Mouse (Mus musculus) lung, postnatal 10 days (tissue): ENCODE results near the gene Gk.
A peak's percentile ranks its signal among the peaks of the same experiment; 100 is the strongest.

Source experiments
- DNase-seq: peaks from one replicate; pipeline ENCODE4 v3.0.0; 2021

Gk gene

DNA sequence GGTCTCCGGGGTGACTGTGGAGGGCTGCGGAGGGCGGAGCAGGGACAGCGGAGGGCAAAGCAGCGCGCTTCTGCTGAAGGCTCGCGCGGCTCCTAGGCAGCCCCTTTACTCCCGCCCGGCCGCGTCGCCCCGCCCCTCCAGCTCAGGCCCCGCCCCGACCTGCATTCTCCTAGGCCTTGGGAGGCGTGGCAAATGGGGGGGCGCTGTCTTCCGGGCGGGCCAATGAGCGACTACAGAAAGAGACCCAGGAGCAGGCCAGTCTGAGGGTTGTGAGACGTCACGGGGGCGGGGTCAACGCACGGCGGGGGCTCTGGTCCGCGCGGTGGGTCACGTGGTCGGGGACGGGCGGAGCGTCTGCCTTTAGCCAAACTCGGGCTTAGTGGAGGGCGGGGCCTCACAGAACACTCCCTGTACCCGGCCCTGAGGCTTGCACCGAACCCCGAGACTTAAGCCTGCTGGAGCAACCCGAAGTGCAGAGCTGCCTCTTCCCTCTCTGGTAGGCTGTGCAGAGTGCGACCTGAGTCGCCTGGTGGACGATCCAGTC is at the start of gene Gk:
Gk (minus strand) TSS at position 276 of the 544 bp plus-strand sequence.
- DNase-seq, result peak; percentile 98

DNA sequence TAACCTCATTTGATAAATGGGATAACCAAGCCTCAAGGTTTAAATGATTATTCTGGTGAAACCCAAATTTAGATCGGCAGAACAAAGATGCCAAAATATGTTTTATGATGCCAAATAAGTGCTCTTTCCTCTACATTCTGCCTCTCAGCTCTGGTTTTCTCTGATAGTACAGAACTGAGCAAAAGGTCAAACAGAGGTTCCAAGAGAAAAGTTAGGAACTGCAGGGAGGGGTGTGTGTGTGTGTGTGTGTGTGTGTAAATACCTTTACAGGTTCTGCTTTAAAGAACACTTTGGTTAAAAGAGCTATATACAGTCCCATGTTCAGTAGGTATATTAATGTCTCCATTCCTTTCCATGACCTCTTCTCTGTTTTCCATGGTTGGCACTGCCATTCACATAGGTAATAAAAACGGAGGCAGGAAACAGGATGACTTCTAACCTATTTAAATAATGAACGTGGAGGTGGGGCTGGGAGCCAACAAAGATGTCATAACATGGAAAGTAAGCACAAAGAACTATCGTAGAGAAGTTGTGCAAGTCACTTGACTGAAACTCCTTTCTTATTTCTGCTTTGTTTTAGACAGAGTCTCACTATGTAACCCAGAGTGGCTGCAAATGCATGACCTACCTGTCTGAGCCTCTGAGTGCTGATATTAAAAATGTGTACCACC is 28.2 kb upstream of the Gk start:
- DNase-seq, result peak; percentile 3

DNA sequence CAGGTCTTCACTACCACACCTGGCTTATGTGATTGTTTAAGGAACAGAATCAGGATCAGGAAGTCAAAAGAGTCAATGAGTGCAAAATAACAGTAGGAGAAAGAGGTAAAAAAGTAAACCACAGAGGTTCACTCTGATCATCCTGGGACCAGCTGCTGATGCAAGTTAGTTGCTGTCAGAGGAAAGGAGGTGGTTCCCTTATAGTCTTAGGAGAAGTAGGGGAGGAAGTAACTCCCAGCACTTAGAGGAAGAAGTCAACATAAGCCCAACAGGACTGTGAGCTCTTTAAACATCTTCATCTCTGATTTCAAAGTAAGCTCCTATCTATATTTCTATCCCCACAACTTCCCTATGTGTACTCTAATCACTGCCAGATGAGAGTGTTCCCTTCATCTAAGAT is 26.4 kb upstream of the Gk start:
- DNase-seq, result no peak

DNA sequence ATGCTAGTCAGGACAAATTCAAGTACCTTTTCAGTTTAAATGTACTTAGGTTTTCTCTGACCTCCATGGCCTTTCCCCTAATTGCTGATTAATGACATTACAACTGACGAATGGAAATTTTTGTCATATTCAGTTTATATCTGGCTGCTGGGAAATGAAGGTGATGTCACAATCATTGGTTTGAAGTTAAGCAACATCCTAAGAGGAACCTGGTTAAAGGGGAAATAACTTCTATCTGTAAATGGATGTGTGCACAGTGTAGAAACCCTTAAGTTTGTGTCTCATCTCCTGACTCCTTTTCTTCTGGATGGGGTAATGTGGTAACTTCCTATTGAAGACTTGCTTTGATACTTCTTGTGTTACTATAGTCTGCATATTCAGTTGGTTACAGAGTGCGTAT is 20.8 kb upstream of the Gk start:
- DNase-seq, result no peak

DNA sequence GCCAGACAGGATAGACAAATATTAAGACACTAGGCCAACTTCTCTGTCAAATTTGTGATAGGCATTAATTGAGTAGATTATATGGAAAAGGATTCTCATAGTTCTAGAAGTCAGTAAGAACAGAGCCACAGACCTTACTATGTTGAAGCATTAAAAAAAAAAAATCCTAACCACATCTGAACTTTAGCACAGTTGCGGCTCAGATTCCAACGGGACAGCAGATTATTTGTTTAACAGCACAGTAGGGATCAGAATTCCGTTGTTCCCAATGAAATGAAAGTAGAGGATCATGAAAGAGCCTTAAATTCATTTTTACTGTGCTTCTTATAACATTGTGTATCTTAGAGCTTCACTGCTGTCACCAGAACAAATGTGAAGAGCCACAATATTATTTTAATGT is 1.7 kb upstream of the Gk start:
- DNase-seq, result no peak

DNA sequence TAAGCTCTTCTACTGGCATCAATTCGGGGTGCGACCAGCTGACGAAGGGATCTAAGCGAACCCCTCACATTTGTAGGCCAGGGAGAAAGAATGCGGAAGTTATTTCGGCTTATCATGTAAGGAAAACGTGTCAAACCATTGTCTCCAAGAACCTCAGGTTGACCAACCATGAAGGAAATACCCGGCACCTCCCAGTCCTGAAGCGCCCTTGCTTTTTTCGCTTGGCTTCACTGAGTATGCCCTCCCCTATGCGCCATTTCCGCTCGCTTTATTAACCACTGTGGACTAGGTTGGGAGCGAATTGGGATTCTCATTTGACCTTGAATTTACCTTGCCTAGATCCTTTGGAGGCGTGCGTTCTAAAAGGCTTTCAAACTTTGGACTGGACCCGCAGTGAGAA is 522 bp upstream of the Gk start:
- DNase-seq, result peak; percentile 58

DNA sequence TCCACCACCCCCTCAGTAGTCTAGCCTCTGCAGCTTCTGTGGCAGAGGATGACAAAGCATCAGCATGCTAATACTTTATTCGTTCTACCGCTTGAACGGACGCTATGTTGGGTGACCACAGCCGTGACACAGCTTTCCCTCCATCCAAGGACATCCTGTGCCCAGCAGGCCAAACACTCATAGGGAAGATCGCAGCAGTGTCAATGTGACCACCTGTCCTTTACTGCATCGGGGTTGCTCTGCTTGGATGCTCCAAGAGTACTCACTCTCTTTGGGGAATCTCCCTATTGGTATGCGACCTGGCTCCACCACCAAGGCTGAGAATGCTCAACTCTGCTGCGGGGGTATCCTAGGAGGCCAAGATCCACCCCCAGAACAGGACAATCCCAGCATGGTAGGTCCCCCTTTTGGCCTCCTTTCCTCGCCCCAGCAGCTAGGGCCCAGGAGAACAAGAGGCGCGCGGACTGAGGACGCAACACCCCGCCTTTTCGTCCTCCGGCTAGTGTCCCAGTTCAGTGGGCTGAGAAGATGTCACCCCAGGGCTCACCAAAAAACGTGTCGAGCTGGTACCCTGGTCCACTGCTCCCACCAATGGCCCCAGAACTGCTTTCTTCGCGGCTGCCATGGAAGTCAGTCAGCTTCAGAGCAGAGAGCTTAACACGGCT is 608 bp downstream of the Gk start:
- DNase-seq, result no peak

DNA sequence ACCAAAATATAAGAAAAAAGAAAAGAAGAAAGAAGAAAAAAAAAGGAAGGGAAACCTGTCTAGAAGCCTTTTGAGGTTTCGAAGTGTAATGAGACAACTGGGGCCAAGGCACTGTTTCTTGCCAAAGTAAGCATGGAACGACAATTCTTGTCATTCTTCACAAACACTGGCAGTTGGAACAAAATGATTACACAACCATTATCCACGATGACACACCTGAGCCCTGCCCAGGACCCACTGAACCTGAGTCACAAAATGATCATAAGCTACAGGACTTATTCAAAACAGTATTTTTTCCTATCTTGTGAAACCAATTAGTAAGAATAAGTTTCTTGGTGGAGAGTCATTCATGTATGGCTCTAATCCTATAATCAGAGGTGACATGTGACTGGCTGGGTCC is 5.3 kb downstream of the Gk start:
- no peak for DNase-seq

DNA sequence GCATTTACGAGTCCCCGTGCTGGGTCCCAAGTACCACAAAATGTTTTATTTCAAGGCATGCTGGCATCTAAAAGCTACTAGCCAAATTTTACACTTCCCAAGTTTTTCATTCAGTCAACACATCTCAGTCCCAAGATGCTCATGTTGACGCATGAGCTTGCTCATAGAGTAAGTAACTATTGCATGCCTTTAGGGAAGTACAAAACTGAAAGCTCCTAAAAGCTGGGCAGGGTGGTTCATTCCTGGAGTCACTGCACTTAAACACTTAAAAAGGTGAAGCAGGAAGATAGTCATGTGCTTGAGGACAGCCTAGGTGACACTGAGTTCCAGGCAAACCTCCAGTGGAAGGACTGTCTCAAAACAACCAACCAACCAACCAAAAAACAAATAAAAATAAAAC is 5.9 kb downstream of the Gk start:
- no peak for DNase-seq

DNA sequence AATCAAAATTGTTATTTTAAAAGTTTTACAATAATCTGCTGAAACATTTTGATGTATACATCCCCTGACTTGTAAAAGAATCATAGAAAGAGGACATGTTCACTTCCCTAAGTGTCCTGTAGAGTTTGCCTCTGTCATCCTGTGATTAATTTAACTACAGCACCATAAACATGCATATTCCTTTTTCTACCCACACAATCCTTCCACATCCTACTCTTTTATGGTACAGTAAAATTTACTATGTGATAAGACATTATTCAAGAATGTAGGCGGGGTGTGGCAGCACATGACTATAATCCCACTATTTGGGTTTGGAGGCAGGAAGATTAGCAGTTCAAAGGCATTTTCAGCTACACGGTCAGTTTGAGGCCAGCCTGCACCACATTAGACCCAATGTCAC is 8.0 kb downstream of the Gk start:
- DNase-seq, result no peak

DNA sequence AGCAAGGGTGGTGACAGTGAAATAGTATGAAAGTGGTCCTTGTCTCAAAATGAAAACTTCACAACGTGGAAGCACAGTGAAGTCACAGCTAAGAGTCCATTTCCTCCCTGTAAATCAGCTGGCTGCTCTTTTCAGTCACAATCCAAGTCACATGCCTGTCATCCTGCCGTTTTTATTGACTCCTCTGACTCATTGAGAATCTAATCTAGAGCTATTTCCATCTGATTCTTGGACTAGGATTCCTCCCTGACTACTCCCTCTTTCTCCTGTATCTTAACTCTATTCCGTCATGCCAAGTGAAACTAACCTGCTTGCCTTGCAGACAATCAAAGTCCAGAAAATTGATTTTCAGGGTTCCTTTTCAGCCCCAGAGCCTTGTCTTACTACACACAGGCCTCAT is 20.6 kb downstream of the Gk start:
- no peak for DNase-seq

DNA sequence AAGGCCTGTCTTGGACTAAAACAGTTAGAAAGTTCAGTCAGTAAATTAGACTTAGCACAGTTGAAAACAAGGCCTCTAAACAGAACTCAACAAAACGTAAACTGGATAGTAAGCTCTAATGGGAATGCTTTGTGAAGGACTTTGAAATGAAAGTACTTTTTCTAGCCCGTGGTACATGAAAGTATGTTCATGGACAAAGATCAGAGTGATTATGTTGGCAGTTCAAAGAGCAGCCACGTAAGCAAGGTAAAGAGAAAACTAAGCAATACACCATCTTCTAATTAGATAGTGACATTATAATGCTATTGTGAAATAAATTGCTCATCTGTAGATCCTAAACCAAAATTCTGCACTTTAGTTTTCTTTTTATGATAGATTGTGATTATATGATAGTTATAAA is 32.8 kb downstream of the Gk start:
- DNase-seq, result no peak

DNA sequence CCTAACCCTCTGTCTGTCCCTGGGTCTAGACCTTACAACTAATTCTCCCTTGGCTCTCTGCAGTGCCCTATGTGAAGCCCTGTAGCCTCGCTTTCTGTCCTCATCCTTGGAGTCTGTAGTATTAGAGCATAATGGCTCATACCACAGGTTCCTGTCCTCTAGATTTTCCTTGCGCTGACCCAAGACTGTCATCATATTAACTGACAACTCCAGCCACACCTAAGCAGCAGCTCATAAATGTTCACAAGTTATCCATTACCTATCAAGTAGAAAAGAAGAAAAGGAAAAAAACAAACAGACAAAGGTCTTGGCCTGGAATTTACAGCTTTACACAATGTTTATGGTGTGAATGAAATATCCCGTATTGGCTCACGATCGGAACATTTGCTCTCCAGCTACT is 43.4 kb downstream of the Gk start:
- no peak for DNase-seq

DNA sequence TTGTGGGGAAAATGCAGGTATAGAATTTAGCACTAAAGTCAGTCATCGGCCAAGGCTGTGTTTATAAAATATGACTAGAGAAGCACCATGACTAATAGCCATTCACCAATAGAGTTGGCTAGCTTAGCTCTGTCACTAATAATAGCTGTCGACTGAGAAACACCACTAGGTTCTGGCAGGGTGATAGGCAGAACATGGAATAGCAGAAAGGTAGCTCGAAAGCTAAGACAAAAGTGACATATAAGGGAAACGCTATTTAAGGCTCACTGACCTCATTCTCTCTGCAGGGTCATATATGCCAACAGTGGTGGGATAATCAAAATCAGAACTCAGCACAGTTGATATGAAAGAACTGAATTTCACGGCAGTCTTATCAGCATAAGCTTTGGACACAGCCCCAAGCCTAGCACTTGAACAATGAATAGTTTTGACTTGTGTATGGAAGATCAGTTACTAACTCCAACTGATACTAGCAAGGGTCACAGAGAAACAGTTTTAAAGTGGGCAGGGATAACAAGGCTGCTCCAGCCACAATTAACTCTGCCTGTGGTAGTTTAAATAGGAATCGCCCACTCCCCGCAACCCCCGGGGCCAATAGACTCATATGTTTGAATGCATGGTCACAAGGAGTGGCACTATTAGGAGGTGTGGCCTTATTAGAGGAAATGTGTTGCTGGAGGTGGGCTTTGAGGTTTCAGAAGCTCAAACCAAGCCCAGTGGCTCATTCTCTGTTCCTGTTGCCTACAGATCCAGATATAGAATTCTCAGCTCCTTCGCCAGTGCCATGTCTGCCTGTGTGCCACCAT is 45.3 kb downstream of the Gk start:
- no peak for DNase-seq

DNA sequence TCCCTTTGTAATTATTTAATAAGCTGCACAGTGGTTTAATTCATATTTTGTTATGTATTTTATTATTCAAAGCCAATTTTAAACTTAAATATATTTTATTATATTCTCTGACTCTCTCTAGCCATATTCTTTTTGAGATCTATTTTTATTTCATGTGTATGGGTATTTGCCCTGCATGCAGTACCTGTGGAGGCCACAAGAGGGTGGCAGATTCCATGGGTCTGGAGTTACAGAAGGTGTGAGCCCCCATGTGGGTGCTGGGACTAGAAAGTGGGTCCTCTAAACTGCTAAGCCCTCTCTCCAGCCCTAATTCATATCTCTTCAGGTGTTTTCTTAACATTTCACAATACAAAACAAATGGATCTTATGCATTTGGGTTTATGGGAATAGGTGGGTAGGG is 55.4 kb downstream of the Gk start:
- DNase-seq, result peak; percentile 4

DNA sequence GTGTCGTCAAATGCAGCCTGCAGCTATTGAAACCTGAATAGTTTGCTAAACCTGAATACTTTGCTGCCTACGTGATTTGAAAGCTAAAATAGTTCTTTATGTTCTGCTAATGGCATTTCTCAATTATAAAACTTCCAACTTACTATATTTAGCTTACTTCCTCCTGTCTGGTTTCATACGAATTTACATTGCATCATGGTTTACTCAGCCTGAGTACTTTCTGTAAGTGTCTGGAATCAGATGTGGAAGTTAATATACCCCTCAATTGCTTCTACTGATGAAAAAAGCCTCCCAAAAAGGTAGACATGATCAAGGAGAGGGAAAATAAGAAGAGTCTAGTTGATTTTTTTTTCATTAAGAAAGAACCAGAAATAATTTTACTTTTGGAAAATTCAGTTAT is 66.2 kb downstream of the Gk start:
- no peak for DNase-seq

DNA sequence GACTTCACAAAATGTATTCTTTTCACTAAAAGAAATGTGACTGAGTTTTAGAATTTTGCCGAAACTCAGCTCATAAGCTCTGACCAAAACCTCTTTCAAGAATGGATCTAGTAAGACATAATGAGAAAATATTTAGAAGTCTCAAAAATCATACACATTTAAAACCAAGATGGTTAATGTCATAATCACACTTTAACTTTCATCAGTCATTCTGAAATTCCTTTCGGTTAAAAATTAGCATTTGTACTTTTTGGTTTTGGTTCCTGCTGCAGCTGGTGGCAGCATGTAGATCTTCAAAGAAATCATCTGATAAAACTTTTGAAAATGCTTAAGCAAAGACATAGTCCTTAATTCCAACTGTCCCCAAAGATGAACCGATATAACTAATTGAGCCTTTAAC is 70.9 kb downstream of the Gk start:
- no peak for DNase-seq

DNA sequence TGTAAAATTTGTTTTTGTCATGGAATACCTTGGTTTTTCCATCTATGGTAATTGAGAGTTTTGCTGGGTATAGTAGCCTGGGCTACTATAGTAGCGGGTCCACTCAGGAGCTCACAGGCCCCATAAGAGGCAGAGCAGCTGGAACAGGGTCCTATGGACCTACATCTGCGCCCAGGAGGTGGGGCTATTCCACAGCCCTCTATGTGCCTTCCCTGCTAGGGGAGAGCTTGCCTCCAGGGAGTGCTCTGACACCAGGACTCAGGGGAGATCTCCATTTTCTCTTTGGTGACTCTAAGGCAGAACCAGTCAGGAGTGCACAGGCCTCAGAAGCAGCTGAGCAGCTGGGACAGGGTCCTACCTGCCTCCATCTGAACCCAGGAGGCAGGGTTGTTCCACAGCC is 92.9 kb downstream of the Gk start:
- DNase-seq, result peak; percentile 1

DNA sequence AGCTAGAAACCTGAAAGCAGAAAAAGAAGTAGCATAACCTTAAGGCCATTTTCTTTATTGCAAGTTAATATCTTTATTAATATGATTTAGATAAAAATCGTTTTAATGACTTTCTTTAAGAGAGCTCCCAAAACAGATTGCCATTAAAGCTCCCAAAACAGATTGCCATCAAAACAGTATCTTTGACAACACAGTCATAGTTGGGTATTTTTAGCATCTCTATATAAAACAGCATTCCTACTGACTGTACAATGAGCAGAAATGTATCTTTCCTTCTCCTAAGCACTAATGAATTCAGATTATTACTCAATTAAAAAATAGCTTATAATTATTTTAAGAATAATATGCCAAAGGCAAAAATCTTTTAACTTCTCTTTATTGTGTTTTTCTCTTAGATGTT is 94.5 kb downstream of the Gk start:
- no peak for DNase-seq

DNA sequence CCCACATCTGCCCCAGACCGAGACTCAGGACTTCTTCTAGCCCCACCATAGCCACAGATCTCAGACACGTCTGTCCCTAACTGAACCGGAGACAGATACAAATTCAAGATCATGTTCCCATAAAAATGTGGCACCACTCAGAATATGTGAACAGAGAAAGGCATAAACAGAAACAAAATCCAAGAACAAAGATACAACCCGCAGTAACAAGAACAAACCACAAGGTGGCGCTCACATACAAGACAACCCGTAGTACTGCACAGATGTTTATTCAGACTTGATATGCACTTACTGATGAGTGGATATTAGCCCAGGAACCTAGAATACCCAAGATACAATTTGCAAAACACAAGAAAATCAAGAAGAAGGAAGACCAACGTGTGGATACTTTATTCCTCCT is 99.8 kb downstream of the Gk start:
- peak; percentile 41 for DNase-seq
